Mouse (Mus musculus) embryonic facial prominence, embryonic 12.5 days (tissue): ENCODE measurements around the gene Hist1h4m. TPM values are rescaled to one million over a fixed set of nuclear protein-coding genes. Genes with fewer than 3 reads are reported as not detected.
"Not testable (repeated sequence)": the region's sequence is repeated elsewhere in the genome, so short reads cannot be mapped to it uniquely, and the experiment has no call there.

ENCODE experiments used
- ATAC-seq: fragments of 200-750 bp; cut with Nextera tagmentation; 2 replicates; pipeline ENCODE4 v1.8.0; 2017; ENCODE audit not compliant: insufficient number of reproducible peaks, insufficient read depth, low FRiP score, low TSS enrichment
- H3K27ac ChIP-seq: fragments of 300-500 bp; sonication (generic); 2 replicates; pipeline ENCODE4 v1.5.1; 2016; ENCODE audit warnings: mild to moderate bottlenecking
- H3K27me3 ChIP-seq: fragments of 300-500 bp; sonication (generic); 2 replicates; pipeline ENCODE4 v1.6.1; 2016; ENCODE audit warnings: mild to moderate bottlenecking, moderate library complexity
- H3K36me3 ChIP-seq: fragments of 300-500 bp; sonication (generic); 2 replicates; pipeline ENCODE4 v1.6.1; 2016; ENCODE audit warnings: mild to moderate bottlenecking
- H3K4me1 ChIP-seq: fragments of 300-500 bp; sonication (generic); 2 replicates; pipeline ENCODE4 v1.6.1; 2016
- H3K4me2 ChIP-seq: fragments of 300-500 bp; sonication (generic); replicated peaks from 2 replicates; pipeline ENCODE4 v1.6.1; 2016; ENCODE audit warnings: mild to moderate bottlenecking, moderate library complexity
- H3K4me3 ChIP-seq: fragments of 300-500 bp; sonication (generic); 2 replicates; pipeline ENCODE4 v1.5.1; 2016; ENCODE audit warnings: mild to moderate bottlenecking
- H3K9ac ChIP-seq: fragments of 300-500 bp; sonication (generic); 2 replicates; pipeline ENCODE4 v1.6.1; 2016; ENCODE audit warnings: mild to moderate bottlenecking, moderate library complexity
- H3K9me3 ChIP-seq: fragments of 300-500 bp; sonication (generic); 2 replicates; pipeline ENCODE4 v1.6.1; 2016; ENCODE audit warnings: mild to moderate bottlenecking, moderate library complexity
- WGBS: fragments of 180-500 bp; shearing (Covaris S2); methylation state at CpG from one replicate; pipeline ENCODE4 v1.1.7; 2016; 5-methylcytosine and 5-hydroxymethylcytosine counted together
- polyA plus RNA-seq: library from polyadenylated mRNA; unstranded; fragments of >200 nt; fragmentation: Nextera tagmentation; extraction: Ambion mirVana; gene quantifications from 2 replicates; pipeline ENCODE4 v1.2.1, GENCODE M21; 2016

Hist1h4m gene
- polyA plus RNA-seq, 1 experiment from 2014 or later = not detected

DNA sequence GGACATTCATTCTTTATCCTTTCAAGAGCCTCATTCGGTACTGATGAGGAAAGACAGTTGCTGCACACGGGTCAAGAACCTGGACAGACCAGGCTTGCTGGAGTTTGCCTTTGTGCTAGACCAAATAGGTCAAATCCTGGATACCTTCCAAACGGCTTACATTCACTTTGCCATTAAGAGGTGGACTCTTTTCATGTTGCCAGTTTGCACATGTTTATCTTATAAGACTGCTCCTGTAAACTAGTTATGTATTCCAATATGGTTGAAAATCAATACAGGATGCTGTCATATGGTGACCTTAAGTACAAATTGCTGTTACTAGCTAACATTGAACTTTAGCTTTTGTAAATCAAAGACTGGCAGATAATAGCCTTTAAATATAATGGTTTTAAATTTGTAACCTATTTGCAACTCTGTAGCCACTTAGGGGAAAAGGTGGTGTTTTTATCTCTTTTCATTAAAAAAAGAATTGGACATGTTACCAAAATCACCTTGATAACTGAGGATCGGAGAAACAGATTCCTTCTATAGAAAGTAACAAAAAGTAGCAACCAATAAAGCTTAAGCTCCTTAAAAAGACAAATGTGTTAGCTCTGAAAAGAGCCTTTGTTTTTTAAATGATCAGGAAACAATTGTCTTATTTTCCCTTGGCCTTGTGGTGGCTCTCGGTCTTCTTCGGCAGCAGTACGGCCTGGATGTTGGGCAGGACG is 25.2 kb upstream of the Hist1h4m start:
- Histone ChIP-seq H3K4me3 (peak overlapping the region; percentile 36), H3K27ac (peak overlapping the region; percentile 91), H3K9ac (peak overlapping the region; percentile 45), H3K9me3 (no peaks in the 10 kb centered on the region), H3K4me1 (peaks cover 27% of the 10 kb centered on the region), H3K36me3 (no peaks in the 10 kb centered on the region), H3K27me3 (no peaks in the 10 kb centered on the region), H3K4me2 (peak overlapping the region; percentile 55)
- ATAC-seq = no peak
- WGBS = 5% methylated on average over 8 of the region's 8 CpGs

DNA sequence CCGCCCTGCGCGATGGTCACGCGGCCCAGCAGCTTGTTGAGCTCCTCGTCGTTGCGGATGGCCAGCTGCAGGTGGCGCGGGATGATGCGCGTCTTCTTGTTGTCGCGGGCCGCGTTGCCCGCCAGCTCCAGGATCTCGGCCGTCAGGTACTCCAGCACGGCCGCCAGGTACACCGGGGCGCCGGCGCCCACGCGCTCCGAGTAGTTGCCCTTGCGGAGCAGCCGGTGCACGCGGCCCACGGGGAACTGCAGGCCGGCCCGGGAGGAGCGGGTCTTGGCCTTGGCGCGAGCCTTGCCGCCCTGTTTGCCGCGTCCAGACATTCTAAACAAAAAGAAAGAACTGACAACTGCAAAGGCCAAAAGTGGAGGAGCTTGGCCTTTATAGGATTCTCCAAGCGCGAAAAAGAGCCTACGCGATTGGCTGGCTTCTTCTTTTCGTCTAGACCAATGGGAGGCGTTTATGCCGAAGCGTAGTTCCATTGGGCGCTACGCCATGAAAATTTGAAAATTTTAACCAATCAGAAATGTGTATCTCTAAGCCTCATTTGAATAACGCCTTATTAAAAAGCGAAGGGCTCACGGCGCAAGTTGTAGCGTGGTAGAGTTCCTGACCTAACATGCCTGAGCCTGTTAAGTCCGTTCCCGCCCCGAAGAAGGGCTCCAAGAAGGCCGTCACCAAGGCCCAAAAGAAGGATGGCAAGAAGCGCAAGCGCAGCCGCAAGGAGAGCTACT is 24.5 kb upstream of the Hist1h4m start, which contains the start of the genes Hist1h2an and Hist1h2bp:
TSS of gene Hist1h2an (minus strand) at position 320 of the 731 bp plus-strand sequence.
TSS of gene Hist1h2bp (plus strand) at position 563 of the 731 bp plus-strand sequence.
- not testable (repeated sequence) for H3K27me3 ChIP-seq, H3K36me3 ChIP-seq, H3K9me3 ChIP-seq
- H3K9ac ChIP-seq = peak within 1 kb of the TSS; percentile 45
- H3K27ac ChIP-seq = peak within 1 kb of the TSS; percentile 91
- peaks cover 27% of the 10 kb centered on the region for H3K4me1 ChIP-seq
- H3K4me3 ChIP-seq = peak within 1 kb of the TSS; percentile 36
- WGBS = under 1% methylated on average over 39 of the region's 63 CpGs
- ATAC-seq = peak; percentile 92
- H3K4me2 ChIP-seq = peak within 1 kb of the TSS; percentile 55

DNA sequence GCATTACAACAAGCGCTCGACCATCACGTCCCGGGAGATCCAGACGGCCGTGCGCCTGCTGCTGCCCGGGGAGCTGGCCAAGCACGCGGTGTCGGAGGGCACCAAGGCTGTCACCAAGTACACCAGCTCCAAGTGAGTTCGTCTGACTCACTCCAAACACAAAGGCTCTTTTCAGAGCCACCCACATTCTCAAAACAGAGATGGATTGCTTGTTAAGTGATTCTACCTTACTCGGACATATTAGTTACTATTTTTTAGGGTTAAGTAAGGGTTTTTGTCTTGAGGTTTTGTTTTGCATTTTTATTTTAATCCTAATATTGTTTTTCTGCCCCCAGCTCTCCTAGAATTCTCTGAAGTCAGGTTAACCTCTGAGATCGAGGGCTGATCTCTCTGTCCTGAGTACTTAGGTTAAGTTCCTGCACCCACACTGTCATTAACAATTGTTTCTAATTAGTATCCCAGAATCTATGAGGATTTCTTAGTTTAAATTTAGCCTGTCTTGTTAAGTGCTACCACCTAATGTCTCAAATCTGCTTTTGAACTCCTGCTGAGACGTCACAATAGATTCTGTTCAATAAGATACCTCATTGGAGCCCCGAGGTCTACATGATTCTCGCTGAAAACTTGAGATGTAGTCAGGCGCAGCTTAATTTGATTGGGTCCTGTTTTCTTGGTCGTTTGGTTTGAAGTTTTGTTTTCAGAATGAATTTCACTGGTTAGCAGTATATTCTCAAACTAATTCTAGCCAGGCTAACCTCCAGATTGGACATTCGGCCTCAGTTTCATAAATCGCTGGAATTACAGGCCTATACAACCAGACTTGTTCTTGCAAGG is 23.6 kb upstream of the Hist1h4m start:
- Histone ChIP-seq H3K4me2 (peak overlapping the region; percentile 46), H3K27ac (peak overlapping the region; percentile 88), H3K4me1 (peaks cover 27% of the 10 kb centered on the region), H3K27me3 (no peaks in the 10 kb centered on the region), H3K4me3 (peak overlapping the region; percentile 36), H3K36me3 (no peaks in the 10 kb centered on the region), H3K9me3 (no peaks in the 10 kb centered on the region), H3K9ac (0 out of 2 replicates have a peak overlapping the region, but pooled peaks have one; percentile 38)
- 11% methylated on average over 16 of the region's 21 CpGs for WGBS
- peak; percentile 7; the same call in 1 of the 2 replicates for ATAC-seq

- Histone ChIP-seq H3K9me3 (no peaks in the 10 kb centered on the region), H3K27ac (no peak overlapping the region), H3K27me3 (no peaks in the 10 kb centered on the region), H3K4me1 (peaks cover 20% of the 10 kb centered on the region), H3K9ac (no peak overlapping the region), H3K4me3 (no peak overlapping the region), H3K36me3 (no peaks in the 10 kb centered on the region), H3K4me2 (no peak overlapping the region)
- 63% methylated on average over 6 of the region's 6 CpGs for WGBS
- ATAC-seq = no peak
Observed at GRCm38 (mm10) chr13:21789925-21790324, 21.6 kb upstream of the Hist1h4m start.

GRCm38 (mm10) chr13:21790601-21791283 is 20.8 kb upstream of the Hist1h4m start:
- Histone ChIP-seq H3K9ac (peak overlapping the region; percentile 41; the same call in 1 of the 2 replicates), H3K27ac (peak overlapping the region; percentile 3; the same call in 1 of the 2 replicates), H3K27me3 (no peaks in the 10 kb centered on the region), H3K4me2 (peak overlapping the region; percentile 36), H3K9me3 (no peaks in the 10 kb centered on the region), H3K4me1 (peaks cover 17% of the 10 kb centered on the region), H3K36me3 (no peaks in the 10 kb centered on the region), H3K4me3 (peak overlapping the region; percentile 23; the same call in 1 of the 2 replicates)
- no peak for ATAC-seq
- 11% methylated on average over 16 of the region's 18 CpGs for WGBS

DNA sequence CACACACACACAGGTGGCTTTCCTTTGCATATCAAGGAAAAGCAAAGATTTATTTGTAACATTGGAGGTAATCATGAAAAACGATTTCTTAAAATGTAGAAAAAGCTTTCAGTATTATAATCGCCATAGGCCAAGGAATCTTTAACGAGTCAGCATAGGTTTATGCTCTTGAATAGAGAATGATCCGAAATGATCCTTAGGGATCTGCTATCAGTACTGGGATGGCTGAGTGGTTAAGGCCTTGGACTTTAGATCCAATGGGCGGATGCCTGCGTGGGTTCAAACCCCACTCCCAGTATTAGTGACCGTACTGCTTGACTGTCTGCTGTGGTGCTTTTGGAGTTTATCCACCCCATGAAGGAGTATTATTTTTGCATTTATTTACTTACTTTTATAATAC is 16.0 kb upstream of the Hist1h4m start:
- H3K9me3 ChIP-seq = no peaks in the 10 kb centered on the region
- H3K27me3 ChIP-seq = no peaks in the 10 kb centered on the region
- WGBS = 90% methylated on average over 7 of the region's 7 CpGs
- H3K36me3 ChIP-seq = no peaks in the 10 kb centered on the region
- H3K9ac ChIP-seq = no peak overlapping the region
- peaks cover 3% of the 10 kb centered on the region; the same call in 1 of the 2 replicates for H3K4me1 ChIP-seq
- ATAC-seq = no peak
- H3K4me3 ChIP-seq = no peak overlapping the region
- no peak overlapping the region for H3K4me2 ChIP-seq
- H3K27ac ChIP-seq = no peak overlapping the region

DNA sequence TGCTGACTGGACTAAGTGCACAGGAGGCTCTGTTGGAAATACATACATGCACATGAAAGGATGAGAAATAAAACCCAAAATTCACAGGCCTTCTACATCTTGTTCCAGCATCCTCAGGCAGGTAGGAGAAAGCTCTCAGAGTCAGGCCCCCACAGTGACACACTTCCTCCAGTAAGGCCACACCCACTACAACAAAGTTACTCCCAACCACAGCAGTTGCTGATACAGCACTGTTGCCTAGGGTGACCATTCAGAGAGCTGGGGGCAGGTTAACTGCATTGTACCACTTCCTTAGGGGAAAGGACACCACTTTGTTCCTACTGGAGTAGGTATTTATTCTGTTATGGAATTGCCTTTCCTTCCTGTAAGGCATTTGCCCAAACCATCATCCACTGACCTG is 14.4 kb upstream of the Hist1h4m start:
- H3K4me3 ChIP-seq, H3K4me1 ChIP-seq, ATAC-seq, H3K27ac ChIP-seq, H3K4me2 ChIP-seq, H3K36me3 ChIP-seq, H3K9ac ChIP-seq, H3K27me3 ChIP-seq, H3K9me3 ChIP-seq: not testable (repeated sequence)

- not testable (repeated sequence) for H3K4me2 ChIP-seq, H3K27me3 ChIP-seq, H3K9ac ChIP-seq, H3K4me3 ChIP-seq, H3K27ac ChIP-seq, H3K9me3 ChIP-seq, H3K4me1 ChIP-seq, H3K36me3 ChIP-seq
- ATAC-seq = peak; percentile 65; the same call in 1 of the 2 replicates
- WGBS = no CpG with 5 or more reads among the region's 4 CpGs
Observed at GRCm38 (mm10) chr13:21803058-21803457, 8.5 kb upstream of the Hist1h4m start.

DNA sequence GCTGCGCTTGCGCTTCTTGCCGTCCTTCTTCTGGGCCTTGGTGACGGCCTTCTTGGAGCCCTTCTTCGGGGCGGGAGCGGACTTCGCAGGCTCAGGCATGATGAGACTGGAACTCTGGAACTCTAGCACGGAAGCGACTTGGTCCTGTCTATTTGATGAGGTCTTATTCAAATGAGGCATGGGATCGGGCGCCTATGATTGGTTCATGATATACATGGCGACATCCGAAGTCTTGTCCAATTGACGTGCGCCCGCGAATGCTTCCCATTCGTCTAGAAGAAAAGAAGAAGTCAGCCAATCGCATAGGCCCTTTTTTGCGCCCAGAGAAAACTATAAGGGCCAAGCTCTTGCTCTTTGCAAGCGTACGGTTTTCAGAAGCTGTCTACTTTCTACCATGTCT is 1.5 kb upstream of the Hist1h4m start, which contains the start of the genes Hist1h2bq and Hist1h2ao:
TSS of gene Hist1h2bq (minus strand) at position 125 of the 400 bp plus-strand sequence.
TSS of gene Hist1h2ao (plus strand) at position 393 of the 400 bp plus-strand sequence.
- H3K9me3 ChIP-seq, H3K27ac ChIP-seq, H3K4me3 ChIP-seq, H3K9ac ChIP-seq, H3K27me3 ChIP-seq, H3K4me2 ChIP-seq, H3K36me3 ChIP-seq, H3K4me1 ChIP-seq: not testable (repeated sequence)
- ATAC-seq = peak; percentile 96
- WGBS = no CpG with 5 or more reads among the region's 23 CpGs

DNA sequence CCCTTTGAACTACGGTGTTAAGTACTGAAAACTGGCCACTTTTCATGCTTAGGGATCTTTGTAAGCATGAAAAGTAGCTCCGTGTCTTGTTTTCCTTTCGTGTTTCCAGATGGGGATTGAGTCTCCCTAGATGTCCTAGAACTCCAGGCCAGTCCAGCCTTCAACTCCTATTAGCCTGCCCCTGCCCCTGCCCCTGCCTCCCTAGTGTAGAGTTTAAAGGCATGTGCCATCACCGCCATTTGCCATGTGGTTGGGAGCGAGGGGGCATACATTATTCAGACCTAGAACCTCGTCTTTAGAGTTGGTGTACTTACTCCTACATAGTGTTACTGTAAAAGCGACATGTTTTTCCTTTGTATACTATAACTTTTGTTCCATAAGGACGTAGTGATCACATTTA is 472 bp upstream of the Hist1h4m start:
- no CpG with 5 or more reads among the region's 8 CpGs for WGBS
- ATAC-seq = peak; percentile 29; the same call in 1 of the 2 replicates
- not testable (repeated sequence) for H3K27ac ChIP-seq

DNA sequence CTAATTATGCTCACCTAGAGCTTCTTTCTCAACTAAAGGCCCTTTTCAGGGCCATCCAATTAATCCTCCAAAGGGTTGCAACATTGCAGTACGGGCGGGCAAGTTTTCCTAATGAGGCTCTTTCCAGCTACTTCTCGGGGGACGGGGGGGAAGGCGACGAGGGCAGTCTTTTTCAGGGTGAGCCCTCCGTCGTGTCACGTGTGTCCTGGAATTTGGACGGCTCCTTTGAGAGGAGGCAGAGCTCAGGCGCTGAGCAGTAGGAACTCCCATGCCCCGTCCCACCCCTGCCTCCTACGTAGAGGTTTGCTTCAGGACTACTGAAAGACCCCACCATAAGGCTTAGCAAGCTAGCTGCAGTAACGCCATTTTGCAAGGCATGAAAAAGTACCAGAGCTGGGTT is 546 bp downstream of the Hist1h4m start:
- 0% methylated on average over 14 of the region's 14 CpGs for WGBS
- peak overlapping the region; percentile 70 for H3K27ac ChIP-seq
- H3K9me3 ChIP-seq, H3K36me3 ChIP-seq, H3K27me3 ChIP-seq, H3K9ac ChIP-seq, H3K4me1 ChIP-seq: not testable (repeated sequence)
- peak overlapping the region; percentile 24; the same call in 1 of the 2 replicates for H3K4me3 ChIP-seq
- peak overlapping the region; percentile 43 for H3K4me2 ChIP-seq
- ATAC-seq = 0 out of 2 replicates have a peak, but pooled peaks have one; percentile 25

More for the DNA sequence above, 472 bp upstream of the Hist1h4m start:
- not testable (repeated sequence) for H3K4me2 ChIP-seq, H3K36me3 ChIP-seq, H3K9me3 ChIP-seq, H3K9ac ChIP-seq, H3K4me1 ChIP-seq, H3K27me3 ChIP-seq, H3K4me3 ChIP-seq
